Mouse (Mus musculus) hindbrain, postnatal 0 days (tissue): ENCODE measurements around the gene Ssr2. TPM values are rescaled to one million over a fixed set of nuclear protein-coding genes. Genes with fewer than 3 reads are reported as not detected.
"Not testable (repeated sequence)": the region's sequence is repeated elsewhere in the genome, so short reads cannot be mapped to it uniquely, and the experiment has no call there.

Source experiments
- ATAC-seq: fragments of 200-750 bp; cut with Nextera tagmentation; 2 replicates; pipeline ENCODE4 v1.8.0; 2017; ENCODE audit warnings: mild to moderate bottlenecking, moderate TSS enrichment, moderate library complexity
- DNase-seq: peaks from one replicate; pipeline ENCODE4 v3.0.0-alpha.2; 2015; ENCODE audit warnings: low spot score
- H3K27ac ChIP-seq: fragments of 300-500 bp; sonication (generic); 2 replicates; pipeline ENCODE4 v1.5.1; 2014; ENCODE audit warnings: mild to moderate bottlenecking
- H3K27me3 ChIP-seq: fragments of 300-500 bp; sonication (generic); 2 replicates; pipeline ENCODE4 v1.6.1; 2014; ENCODE audit warnings: low read length, mixed read lengths; ENCODE audit not compliant: insufficient read depth
- H3K36me3 ChIP-seq: fragments of 300-500 bp; sonication (generic); 2 replicates; pipeline ENCODE4 v1.6.1; 2014; ENCODE audit warnings: low read length, mixed read lengths; ENCODE audit not compliant: insufficient read depth
- H3K4me1 ChIP-seq: fragments of 300-500 bp; sonication (generic); 2 replicates; pipeline ENCODE4 v1.6.1; 2014; ENCODE audit warnings: antibody characterized with exemption, low read length, mixed read lengths; ENCODE audit not compliant: insufficient read depth
- H3K4me2 ChIP-seq: fragments of 300-500 bp; sonication (generic); 2 replicates; pipeline ENCODE4 v1.6.1; 2014; ENCODE audit warnings: low read depth, mild to moderate bottlenecking, low read length, moderate library complexity, mixed read lengths
- H3K4me3 ChIP-seq: fragments of 300-500 bp; sonication (generic); 2 replicates; pipeline ENCODE4 v1.5.1; 2014; ENCODE audit warnings: low read length
- H3K9ac ChIP-seq: fragments of 300-500 bp; sonication (generic); replicated peaks from 2 replicates; pipeline ENCODE4 v1.6.1; 2014; ENCODE audit warnings: mild to moderate bottlenecking, low read length, moderate library complexity, mixed read lengths
- H3K9me3 ChIP-seq: fragments of 300-500 bp; sonication (generic); 2 replicates; pipeline ENCODE4 v1.6.1; 2016; ENCODE audit warnings: low read length, mixed read lengths
- CTCF ChIP-seq: IDR thresholded peaks from 2 replicates; pipeline ENCODE4 v1.5.1; 2016; ENCODE audit warnings: antibody characterized with exemption, control low read depth, low read depth
- WGBS: fragments of 180-500 bp; shearing (Covaris S2); extraction: QIAGEN DNeasy Blood & Tissue Kit; methylation state at CpG from one replicate; pipeline ENCODE4 v1.1.7; 2014; 5-methylcytosine and 5-hydroxymethylcytosine counted together
- polyA plus RNA-seq: library from polyadenylated mRNA; unstranded; fragments of >200 nt; fragmentation: Nextera tagmentation; extraction: Ambion mirVana; gene quantifications from 2 replicates; pipeline ENCODE4 v1.2.1, GENCODE M21; 2015
- total RNA-seq: library from RNA; depleted of rRNA; stranded (reverse); fragments of >200 nt; gene quantifications from 2 replicates; pipeline ENCODE4 v1.2.3, GENCODE M21; 2014

Ssr2 gene
- total and polyA plus RNA-seq, 2 experiments from 2014 or later, result 210 to 307 TPM

- TF ChIP-seq CTCF, result no peak
- ATAC-seq, result no peak
- WGBS, result 74% methylated on average over 1 of the region's 1 CpGs
Measured at GRCm38 (mm10) chr3:88571856-88572255, 3.8 kb upstream of the Ssr2 start.

GRCm38 (mm10) chr3:88572835-88573234 lies 2.8 kb upstream of the Ssr2 start:
- DNase-seq (no peak), ATAC-seq (no peak)
- Histone ChIP-seq H3K4me2 (no peak overlapping the region), H3K27ac (no peak overlapping the region), H3K27me3 (no peaks in the 10 kb centered on the region), H3K9me3 (no peaks in the 10 kb centered on the region), H3K4me3 (no peak overlapping the region), H3K9ac (no peak overlapping the region), H3K36me3 (peaks cover 24% of the 10 kb centered on the region), H3K4me1 (no peaks in the 10 kb centered on the region)
- WGBS, result 78% methylated on average over 2 of the region's 2 CpGs
- no peak for TF ChIP-seq CTCF

More at GRCm38 (mm10) chr3:88571856-88572255, 3.8 kb upstream of the Ssr2 start:
- Histone ChIP-seq H3K4me2 (no peak overlapping the region), H3K4me1 (no peaks in the 10 kb centered on the region), H3K4me3 (no peak overlapping the region), H3K9ac (no peak overlapping the region), H3K9me3 (no peaks in the 10 kb centered on the region), H3K27me3 (no peaks in the 10 kb centered on the region), H3K27ac (no peak overlapping the region), H3K36me3 (peaks cover 30% of the 10 kb centered on the region)
- no peak for DNase-seq

- DNase-seq (no peak), ATAC-seq (no peak)
- Histone ChIP-seq H3K36me3 (peaks cover 14% of the 10 kb centered on the region), H3K4me2 (no peak overlapping the region), H3K9me3 (no peaks in the 10 kb centered on the region), H3K9ac (no peak overlapping the region), H3K27me3 (no peaks in the 10 kb centered on the region), H3K4me3 (no peak overlapping the region), H3K27ac (no peak overlapping the region), H3K4me1 (no peaks in the 10 kb centered on the region)
- TF ChIP-seq CTCF, result no peak
- 94% methylated on average over 2 of the region's 2 CpGs for WGBS
Measured at GRCm38 (mm10) chr3:88573810-88574209, 1.9 kb upstream of the Ssr2 start.

GRCm38 (mm10) chr3:88577846-88578245 lies 2.2 kb downstream of the Ssr2 start:
- not testable (repeated sequence) for ATAC-seq

GRCm38 (mm10) chr3:88578498-88579424 lies 3.1 kb downstream of the Ssr2 start:
- Histone ChIP-seq H3K27me3 (no peaks in the 10 kb centered on the region), H3K4me3 (peak overlapping the region; percentile 80), H3K9ac (peak overlapping the region; percentile 69; the same call in 1 of the 2 replicates), H3K4me2 (peak overlapping the region; percentile 80), H3K36me3 (peaks cover 13% of the 10 kb centered on the region), H3K4me1 (no peaks in the 10 kb centered on the region), H3K9me3 (no peaks in the 10 kb centered on the region), H3K27ac (no peak overlapping the region)
- no peak for TF ChIP-seq CTCF
- ATAC-seq (peak; percentile 31; the same call in 1 of the 2 replicates), DNase-seq (no peak)
- 55% methylated on average over 8 of the region's 8 CpGs for WGBS

More at GRCm38 (mm10) chr3:88577846-88578245, 2.2 kb downstream of the Ssr2 start:
- not testable (repeated sequence) for H3K27ac ChIP-seq, H3K27me3 ChIP-seq, H3K9ac ChIP-seq, H3K4me3 ChIP-seq, H3K36me3 ChIP-seq, H3K4me2 ChIP-seq, DNase-seq, H3K9me3 ChIP-seq, H3K4me1 ChIP-seq
- 85% methylated on average over 5 of the region's 5 CpGs for WGBS

- peak; percentile 90 for DNase-seq
- peak overlapping the region; percentile 80 for H3K4me3 ChIP-seq
- peak overlapping the region; percentile 80 for H3K4me2 ChIP-seq
- H3K27me3 ChIP-seq, result no peaks in the 10 kb centered on the region
- WGBS, result under 1% methylated on average over 34 of the region's 34 CpGs
- peak overlapping the region; percentile 69 for H3K9ac ChIP-seq
- peak; percentile 91 for ATAC-seq
- peak overlapping the region; percentile 62; the same call in 1 of the 2 replicates for H3K27ac ChIP-seq
- no peaks in the 10 kb centered on the region for H3K9me3 ChIP-seq
- no peak for TF ChIP-seq CTCF
- no peaks in the 10 kb centered on the region for H3K4me1 ChIP-seq
- H3K36me3 ChIP-seq, result peaks cover 13% of the 10 kb centered on the region
Measured at GRCm38 (mm10) chr3:88579454-88580117, 3.9 kb downstream of the Ssr2 start.
